Mouse (Mus musculus) liver, postnatal 0 days (tissue): ENCODE data around the gene Ccr8.

Source experiments
- CTCF ChIP-seq: sonication (generic); IDR thresholded peaks from 2 replicates; pipeline ENCODE4 v1.5.1; 2016; ENCODE audit warnings: antibody characterized with exemption, low read depth
- EP300 ChIP-seq: IDR thresholded peaks from 2 replicates; pipeline ENCODE4 v1.6.1; 2016; ENCODE audit warnings: antibody characterized with exemption, low read depth, mild to moderate bottlenecking

DNA sequence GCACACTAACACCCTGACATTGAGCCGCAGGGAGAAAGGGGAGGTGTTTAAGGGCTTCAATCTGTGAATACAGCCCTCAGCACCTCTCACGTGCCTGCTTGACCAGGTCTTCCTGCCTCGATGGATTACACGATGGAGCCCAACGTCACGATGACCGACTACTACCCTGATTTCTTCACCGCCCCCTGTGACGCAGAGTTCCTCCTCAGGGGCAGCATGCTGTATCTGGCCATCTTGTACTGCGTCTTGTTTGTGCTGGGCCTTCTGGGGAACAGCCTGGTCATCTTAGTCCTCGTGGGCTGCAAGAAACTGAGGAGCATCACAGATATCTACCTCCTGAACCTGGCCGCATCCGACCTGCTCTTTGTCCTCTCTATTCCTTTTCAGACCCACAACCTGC, 1.8 kb downstream of the Ccr8 start:
- TF ChIP-seq CTCF, result no peak
- TF ChIP-seq EP300, result no peak
